Mouse (Mus musculus): ENCODE results near the gene Nfam1. TPM values are rescaled to one million over a fixed set of nuclear protein-coding genes. Genes with fewer than 3 reads are reported as not detected.

Gene Nfam1
- 100 to 1,000 TPM; 442 to 445 TPM for total RNA-seq (2023)

GRCm38 (mm10) chr15:83032981-83033541 is at the start of gene Nfam1:
Gene Nfam1, minus strand, starts transcription at chr15:83033306.

GRCm38 (mm10) chr15:82987732-82988112 is 45.4 kb downstream of the Nfam1 start, which contains the start of gene Tcf20:
Gene Tcf20, minus strand, starts transcription at chr15:82987872.

Other genes starting within 250 kb of the Nfam1 start
- gene Cyp2d26, start 239.0 kb downstream of the Nfam1 start, total RNA-seq (2023), result not detected
- gene Tcf20, start 45.4 kb downstream of the Nfam1 start, total RNA-seq (2023), result 10 to 100 TPM; 82.1 to 87.6 TPM
- gene Serhl, start 56.2 kb upstream of the Nfam1 start, total RNA-seq (2023), result 10 to 100 TPM; 13.9 to 26.2 TPM
- gene Rrp7a, start 89.5 kb upstream of the Nfam1 start, total RNA-seq (2023), result 10 to 100 TPM; 42.4 to 46.3 TPM
- 100 to 1,000 TPM; 142 to 154 TPM for gene Poldip3, start 116.1 kb upstream of the Nfam1 start, total RNA-seq (2023)
- gene Cyb5r3, start 139.3 kb upstream of the Nfam1 start, total RNA-seq (2023), result 10 to 100 TPM; 42.3 to 43.2 TPM
- gene A4galt, start 218.5 kb upstream of the Nfam1 start, total RNA-seq (2023), result under 1 TPM in 1 of 2 experiments, not detected in 1; 0.18 TPM

Data from neutrophil, adult 59 days (primary cell).